Mouse (Mus musculus) lung, postnatal 0 days (tissue): Measurements from ENCODE around the gene Hic2.

Source experiments
- CTCF ChIP-seq: IDR thresholded peaks from 2 replicates; pipeline ENCODE4 v1.5.1; 2016; ENCODE audit warnings: antibody characterized with exemption, mild to moderate bottlenecking
- EP300 ChIP-seq: IDR thresholded peaks from 2 replicates; pipeline ENCODE4 v1.6.1; 2016; ENCODE audit warnings: antibody characterized with exemption, mild to moderate bottlenecking, control low read depth

GRCm38 (mm10) chr16:17257359-17257821, 24.0 kb downstream of the Hic2 start:
- TF ChIP-seq EP300 = no peak
- TF ChIP-seq CTCF = peak; percentile 31
